In the genomic region with DNA sequence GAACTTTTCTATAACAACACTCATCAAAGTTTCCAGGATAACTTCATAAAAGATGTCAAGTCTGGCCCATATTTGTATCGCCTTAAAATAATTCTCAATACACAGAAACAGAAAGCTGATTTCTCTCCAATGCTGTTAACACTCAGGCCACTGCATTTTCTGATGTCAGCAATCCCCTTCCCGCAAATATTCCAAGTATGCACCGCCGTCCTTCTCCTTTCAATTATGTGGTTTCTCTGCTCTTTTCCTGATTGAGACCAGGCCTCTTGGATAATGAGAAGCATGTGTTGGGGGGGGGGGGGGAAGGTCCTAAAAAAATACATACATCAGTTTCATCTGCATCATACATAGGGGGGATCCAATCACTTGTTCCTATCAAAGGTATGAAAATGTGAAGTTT, we compare ENCODE assay signal across 30 mouse cellular contexts. TPM values are rescaled to one million over a fixed set of nuclear protein-coding genes. Genes with fewer than 3 reads are reported as not detected.
A peak's percentile ranks its signal among the peaks of the same experiment; 100 is the strongest.
DNase-seq lines count a peak whose midpoint lies in the region; ATAC-seq and TF ChIP-seq lines count a peak whose summit lies in the region.
"Had no signal": no experiment of that assay in that cellular context is flagged by ENCODE, and none has a peak within 500 bp of the region (broad histone marks: within the 10 kb centered on the region; RNA-seq: fewer than 3 reads in every experiment).

No protein-coding gene starts in this region.

- H3K79me2 ChIP-seq in myocyte (ENCODE audit: control insufficient read depth, insufficient read depth): peaks cover 6% of the 10 kb centered on the region

- no peaks in the 10 kb centered on the region for H3K9me3 ChIP-seq in limb, embryonic 12.5 days
- H3K9me3 ChIP-seq in limb, embryonic 10.5 days (replicated peaks): no peaks in the 10 kb centered on the region
- H3K9me3 ChIP-seq in embryonic facial prominence, embryonic 10.5 days: no peaks in the 10 kb centered on the region
- no peaks in the 10 kb centered on the region for H3K9me3 ChIP-seq in embryonic facial prominence, embryonic 14.5 days (ENCODE audit: control insufficient read depth, low read length)
- H3K9me3 ChIP-seq: embryonic facial prominence, embryonic 15.5 days; forebrain, embryonic 13.5 days; hindbrain, embryonic 13.5 days; limb, embryonic 15.5 days; liver, embryonic 13.5 days; midbrain, embryonic 10.5 days; midbrain, embryonic 15.5 days had no signal

- no peak overlapping the region for H3K4me3 ChIP-seq in limb, embryonic 12.5 days (replicated peaks)
- no peak overlapping the region for H3K4me3 ChIP-seq in limb, embryonic 10.5 days
- no peak overlapping the region for H3K4me3 ChIP-seq in embryonic facial prominence, embryonic 10.5 days
- no peak overlapping the region for H3K4me3 ChIP-seq in embryonic facial prominence, embryonic 14.5 days (ENCODE audit: low read depth, low read length)
- no peak overlapping the region for H3K4me3 ChIP-seq in myocyte
- H3K4me3 ChIP-seq: embryonic facial prominence, embryonic 15.5 days; forebrain, embryonic 13.5 days; hindbrain, embryonic 13.5 days; limb, embryonic 15.5 days; liver, embryonic 13.5 days; midbrain, embryonic 10.5 days; midbrain, embryonic 15.5 days had no signal

- DNase-seq in limb, embryonic 10.5 days (ENCODE audit: low spot score): no peak
- peak; percentile 43 for DNase-seq in embryonic facial prominence, embryonic 10.5 days (ENCODE audit: low spot score)
- peak; percentile 78 for DNase-seq in embryonic facial prominence, embryonic 14.5 days (ENCODE audit: low spot score)
- DNase-seq in adrenal gland, postnatal 25 days: no peak
- DNase-seq: adrenal gland, postnatal 36 days; cerebellum, adult 18-20 months; cerebellum, postnatal 10 days; gastrocnemius, postnatal 25 days; heart, adult 18-20 months; heart, postnatal 36 days; kidney, postnatal 36 days; layer of hippocampus, postnatal 36 days; liver, embryonic 13.5 days; lung, adult 18-20 months; lung, postnatal 10 days; right cerebral cortex, adult 18-20 months; spleen, adult 18-20 months; thymus, adult 18-20 months; thymus, postnatal 25 days had no signal

- H3K4me1 ChIP-seq in limb, embryonic 12.5 days (replicated peaks): peaks cover 6% of the 10 kb centered on the region
- H3K4me1 ChIP-seq in limb, embryonic 10.5 days: peaks cover 27% of the 10 kb centered on the region
- H3K4me1 ChIP-seq in embryonic facial prominence, embryonic 10.5 days: peaks cover 26% of the 10 kb centered on the region
- no peaks in the 10 kb centered on the region; the same call in 1 of the 2 replicates for H3K4me1 ChIP-seq in embryonic facial prominence, embryonic 14.5 days (ENCODE audit: control insufficient read depth, insufficient read depth, low read length)
- H3K4me1 ChIP-seq: embryonic facial prominence, embryonic 15.5 days; forebrain, embryonic 13.5 days; limb, embryonic 15.5 days; liver, embryonic 13.5 days; midbrain, embryonic 15.5 days had no signal

- H3K27ac ChIP-seq in limb, embryonic 12.5 days: no peak overlapping the region
- H3K27ac ChIP-seq in limb, embryonic 10.5 days: no peak overlapping the region
- no peak overlapping the region for H3K27ac ChIP-seq in embryonic facial prominence, embryonic 10.5 days (replicated peaks)
- peak overlapping the region; percentile 15; the same call in 1 of the 2 replicates for H3K27ac ChIP-seq in embryonic facial prominence, embryonic 14.5 days (replicated peaks; ENCODE audit: low read depth, low read length)
- H3K27ac ChIP-seq: forebrain, embryonic 13.5 days; hindbrain, embryonic 13.5 days; limb, embryonic 15.5 days; liver, embryonic 13.5 days; midbrain, embryonic 10.5 days; midbrain, embryonic 15.5 days had no signal

- TF ChIP-seq POLR2A in myocyte (IDR thresholded peaks at IDR 0.05; ENCODE audit: insufficient read length, low read depth): no peak

- no peaks in the 10 kb centered on the region for H3K27me3 ChIP-seq in limb, embryonic 12.5 days
- peaks cover 24% of the 10 kb centered on the region for H3K27me3 ChIP-seq in limb, embryonic 10.5 days (ENCODE audit: low read depth, poor library complexity, severe bottlenecking)
- peaks cover 18% of the 10 kb centered on the region for H3K27me3 ChIP-seq in embryonic facial prominence, embryonic 10.5 days (replicated peaks; ENCODE audit: low read depth, poor library complexity, severe bottlenecking)
- H3K27me3 ChIP-seq in embryonic facial prominence, embryonic 14.5 days (replicated peaks; ENCODE audit: control insufficient read depth, insufficient read depth, low read length): no peaks in the 10 kb centered on the region
- no peaks in the 10 kb centered on the region for H3K27me3 ChIP-seq in myocyte (ENCODE audit: control insufficient read depth, insufficient read depth, insufficient read length)
- H3K27me3 ChIP-seq: CH12.LX; embryonic facial prominence, embryonic 15.5 days; forebrain, embryonic 13.5 days; hindbrain, embryonic 13.5 days; limb, embryonic 15.5 days; liver, embryonic 13.5 days; midbrain, embryonic 15.5 days had no signal

- H3K36me3 ChIP-seq in limb, embryonic 12.5 days: peaks cover 2% of the 10 kb centered on the region; the same call in 1 of the 2 replicates
- peaks cover 36% of the 10 kb centered on the region for H3K36me3 ChIP-seq in limb, embryonic 10.5 days
- peaks cover 4% of the 10 kb centered on the region; the same call in 1 of the 2 replicates for H3K36me3 ChIP-seq in embryonic facial prominence, embryonic 10.5 days (replicated peaks)
- no peaks in the 10 kb centered on the region for H3K36me3 ChIP-seq in embryonic facial prominence, embryonic 14.5 days (ENCODE audit: control insufficient read depth, insufficient read depth, low read length)
- no peaks in the 10 kb centered on the region for H3K36me3 ChIP-seq in myocyte (ENCODE audit: control insufficient read depth, insufficient read depth)
- H3K36me3 ChIP-seq: embryonic facial prominence, embryonic 15.5 days; hindbrain, embryonic 13.5 days; limb, embryonic 15.5 days; liver, embryonic 13.5 days; midbrain, embryonic 10.5 days; midbrain, embryonic 15.5 days had no signal

- no peak overlapping the region for H3K9ac ChIP-seq in limb, embryonic 12.5 days (replicated peaks)
- H3K9ac ChIP-seq in embryonic facial prominence, embryonic 14.5 days (ENCODE audit: low read depth, low read length): no peak overlapping the region
- H3K9ac ChIP-seq: embryonic facial prominence, embryonic 15.5 days; forebrain, embryonic 13.5 days; hindbrain, embryonic 13.5 days; limb, embryonic 15.5 days; liver, embryonic 13.5 days; midbrain, embryonic 15.5 days had no signal

- no peak overlapping the region for H3ac ChIP-seq in myocyte (ENCODE audit: control insufficient read depth, insufficient read length)

- H3K4me2 ChIP-seq in limb, embryonic 12.5 days: 0 out of 2 replicates have a peak overlapping the region, but pooled peaks have one; percentile 8
- 0 out of 2 replicates have a peak overlapping the region, but pooled peaks have one; percentile 15 for H3K4me2 ChIP-seq in embryonic facial prominence, embryonic 14.5 days (ENCODE audit: low read depth, low read length)
- H3K4me2 ChIP-seq in myocyte (ENCODE audit: low read depth): peak overlapping the region; percentile 30
- H3K4me2 ChIP-seq: embryonic facial prominence, embryonic 15.5 days; forebrain, embryonic 13.5 days; heart, embryonic 11.5 days; hindbrain, embryonic 13.5 days; limb, embryonic 15.5 days; liver, embryonic 13.5 days; midbrain, embryonic 15.5 days had no signal

- ATAC-seq in limb, embryonic 12.5 days (ENCODE audit: insufficient number of reproducible peaks, insufficient read depth, low FRiP score, low TSS enrichment, low read depth): no peak
- peak; percentile 72 for ATAC-seq in embryonic facial prominence, embryonic 14.5 days (ENCODE audit: low read depth)
- no peak for ATAC-seq in erythroblast, adult 5-6 weeks (replicated peaks; ENCODE audit: low FRiP score, poor library complexity, severe bottlenecking)
- ATAC-seq: forebrain, embryonic 13.5 days; midbrain, embryonic 15.5 days had no signal

- WGBS in limb, embryonic 12.5 days: 26% methylated on average over 4 of the region's 4 CpGs
- 48% methylated on average over 4 of the region's 4 CpGs for WGBS in limb, embryonic 10.5 days
- 40% methylated on average over 4 of the region's 4 CpGs for WGBS in embryonic facial prominence, embryonic 10.5 days
- 33% methylated on average over 4 of the region's 4 CpGs for WGBS in embryonic facial prominence, embryonic 14.5 days

TF ChIP-seq in myocyte, 11 proteins besides CTCF, POLR2A, EP300 and RAD21:
- TF ChIP-seq USF1 (IDR thresholded peaks at IDR 0.05; ENCODE audit: low read depth) (no peak), CEBPB (IDR thresholded peaks at IDR 0.05; ENCODE audit: insufficient read depth, poor library complexity, severe bottlenecking) (no peak), E2F4 (IDR thresholded peaks at IDR 0.05; ENCODE audit: insufficient read depth) (no peak), POLR2AphosphoS2 (IDR thresholded peaks at IDR 0.05; ENCODE audit: insufficient read length, low read depth) (no peak), SRF (IDR thresholded peaks at IDR 0.05; ENCODE audit: control insufficient read depth, insufficient read length, low read depth) (no peak), TCF12 (IDR thresholded peaks at IDR 0.05; ENCODE audit: insufficient read depth, poor library complexity, severe bottlenecking) (no peak), TCF3 (IDR thresholded peaks at IDR 0.05; ENCODE audit: insufficient read length, low read depth) (no peak), MYOG (IDR thresholded peaks at IDR 0.05; ENCODE audit: control insufficient read depth in 1 of 3, insufficient read depth in 1 of 3, insufficient read length in 2 of 3, low read depth in 2 of 3) (no peak), REST (IDR thresholded peaks at IDR 0.05; ENCODE audit: insufficient read depth, insufficient read length) (no peak), MYOD1 (IDR thresholded peaks at IDR 0.05; ENCODE audit: control insufficient read depth in 1 of 3, insufficient read length in 2 of 3, low read depth in 2 of 3) (no peak), MAX (IDR thresholded peaks at IDR 0.05; ENCODE audit: low read depth) (no peak)
TF ChIP-seq in myocyte: peak in this region for 0.

RNA-seq across cellular contexts. Expression of gene Amot, which starts 6.3 kb away (rescaled TPM):
- polyA plus RNA-seq in limb, embryonic 12.5 days (2016; fragmentation: Nextera tagmentation; extraction: Ambion mirVana): 79.7 and 80.8 TPM in 2 replicates
- 40.8 and 68.8 TPM in 2 replicates for polyA plus RNA-seq in limb, embryonic 10.5 days (2016; fragmentation: Nextera tagmentation; extraction: Ambion mirVana)
- 33.7 and 40.6 TPM in 2 replicates for polyA plus RNA-seq in embryonic facial prominence, embryonic 10.5 days (2016; fragmentation: Nextera tagmentation; extraction: Ambion mirVana)
- 26.3 and 34.5 TPM in 2 replicates for polyA plus RNA-seq in embryonic facial prominence, embryonic 14.5 days (2014; fragmentation: Nextera tagmentation; extraction: Ambion mirVana)
- polyA plus RNA-seq in myocyte (2012; fragmentation: generic; extraction: Trizol): 5.7 TPM
- total RNA-seq in adrenal gland, postnatal 25 days (2021): 5.9 and 7.3 TPM in 2 replicates
- total RNA-seq in erythroblast, adult 5-6 weeks (2015; ENCODE audit: low replicate concordance): 1.0 and 1.5 TPM in 2 replicates
- total RNA-seq in erythroblast, adult 5-6 weeks (2017; ENCODE audit: low replicate concordance): 0.17 and 0.98 TPM in 2 replicates
- total RNA-seq: CH12.LX had no signal

Comparison
In these comparisons a context has a peak if more than half of its experiments do, and no peak if none do; other contexts are left out.
1. DNase-seq: peak in embryonic facial prominence, embryonic 10.5 days (single experiment) and embryonic facial prominence, embryonic 14.5 days (single experiment); none in limb, embryonic 10.5 days (single experiment) and adrenal gland, postnatal 25 days (single experiment).
2. Peak in every context shown above with its lines, with median percentiles within 50 percentile points of each other: H3K4me2 ChIP-seq.